Mouse (Mus musculus) forebrain, embryonic 14.5 days (tissue): ENCODE data around the gene Tnpo2. TPM values are rescaled to one million over a fixed set of nuclear protein-coding genes. Genes with fewer than 3 reads are reported as not detected.

Experiments
- ATAC-seq: fragments of 200-750 bp; cut with Nextera tagmentation; 2 replicates; pipeline ENCODE4 v1.8.0; 2017; ENCODE audit warnings: mild to moderate bottlenecking, moderate library complexity
- DNase-seq: peaks from one replicate; pipeline ENCODE4 v3.0.0-alpha.2; 2015; ENCODE audit warnings: low spot score
- H3K27ac ChIP-seq: fragments of 300-500 bp; sonication (generic); 2 replicates; pipeline ENCODE4 v1.5.1; 2014; ENCODE audit warnings: low read depth, mild to moderate bottlenecking, control low read depth, low read length, moderate library complexity
- H3K27me3 ChIP-seq: fragments of 300-500 bp; sonication (generic); replicated peaks from 2 replicates; pipeline ENCODE4 v1.6.1; 2014; ENCODE audit warnings: low read length, control low read depth, mixed read lengths; ENCODE audit not compliant: control insufficient read depth, insufficient read depth
- H3K36me3 ChIP-seq: fragments of 300-500 bp; sonication (generic); 2 replicates; pipeline ENCODE4 v1.6.1; 2014; ENCODE audit warnings: low read length, control low read depth; ENCODE audit not compliant: control insufficient read depth, insufficient read depth
- H3K4me1 ChIP-seq: fragments of 300-500 bp; sonication (generic); 2 replicates; pipeline ENCODE4 v1.6.1; 2014; ENCODE audit warnings: antibody characterized with exemption, low read length, control low read depth; ENCODE audit not compliant: control insufficient read depth, insufficient read depth
- H3K4me2 ChIP-seq: fragments of 300-500 bp; sonication (generic); 2 replicates; pipeline ENCODE4 v1.6.1; 2014; ENCODE audit warnings: mild to moderate bottlenecking, control low read depth, low read length
- H3K4me3 ChIP-seq: fragments of 300-500 bp; sonication (generic); 2 replicates; pipeline ENCODE4 v1.5.1; 2014; ENCODE audit warnings: low read depth, low read length, control low read depth
- H3K9ac ChIP-seq: fragments of 300-500 bp; sonication (generic); 2 replicates; pipeline ENCODE4 v1.6.1; 2014; ENCODE audit warnings: mild to moderate bottlenecking, low read length, control low read depth, moderate library complexity
- H3K9me3 ChIP-seq: fragments of 300-500 bp; sonication (generic); replicated peaks from 2 replicates; pipeline ENCODE4 v1.6.1; 2016; ENCODE audit warnings: low read length, control low read depth, mixed read lengths; ENCODE audit not compliant: control insufficient read depth
- WGBS: fragments of 180-500 bp; shearing (Covaris S2); extraction: QIAGEN DNeasy Blood & Tissue Kit; methylation state at CpG from one replicate; pipeline ENCODE4 v1.1.7; 2014; 5-methylcytosine and 5-hydroxymethylcytosine counted together
- microRNA-seq: library from miRNA; unstranded; fragments of <30 nt; microRNA quantifications from one replicate; pipeline ENCODE4, GENCODE M21; 2016
- polyA plus RNA-seq: library from polyadenylated mRNA; unstranded; fragments of >200 nt; fragmentation: Nextera tagmentation; extraction: Ambion mirVana; gene quantifications from 2 replicates; pipeline ENCODE4 v1.2.1, GENCODE M21; 2014

The Tnpo2 gene
- polyA plus RNA-seq, 1 experiment from 2014 or later, result 27.8 TPM

- Histone ChIP-seq H3K27ac (no peak overlapping the region), H3K9ac (no peak overlapping the region), H3K27me3 (no peaks in the 10 kb centered on the region), H3K36me3 (peaks cover 40% of the 10 kb centered on the region), H3K4me1 (no peaks in the 10 kb centered on the region), H3K4me3 (no peak overlapping the region), H3K4me2 (no peak overlapping the region), H3K9me3 (no peaks in the 10 kb centered on the region)
- no peak for DNase-seq
- WGBS, result 94% methylated on average over 7 of the region's 7 CpGs
- no peak for ATAC-seq
Observed at GRCm38 (mm10) chr8:85095566-85095965, 58.9 kb downstream of the Tnpo2 start.

- no peaks in the 10 kb centered on the region for H3K4me1 ChIP-seq
- ATAC-seq (no peak), DNase-seq (no peak)
- no peaks in the 10 kb centered on the region for H3K9me3 ChIP-seq
- WGBS, result 93% methylated on average over 16 of the region's 16 CpGs
- no peaks in the 10 kb centered on the region for H3K27me3 ChIP-seq
- no peak overlapping the region for H3K9ac ChIP-seq
- H3K4me2 ChIP-seq, result no peak overlapping the region
- peaks cover 35% of the 10 kb centered on the region for H3K36me3 ChIP-seq
- no peak overlapping the region for H3K27ac ChIP-seq
- no peak overlapping the region for H3K4me3 ChIP-seq
Observed at GRCm38 (mm10) chr8:85096196-85096595, 59.5 kb downstream of the Tnpo2 start.

GRCm38 (mm10) chr8:85096850-85097249 is 60.1 kb downstream of the Tnpo2 start:
- H3K27me3 ChIP-seq, result no peaks in the 10 kb centered on the region
- H3K27ac ChIP-seq, result no peak overlapping the region
- DNase-seq (no peak), ATAC-seq (no peak)
- H3K9me3 ChIP-seq, result no peaks in the 10 kb centered on the region
- H3K4me2 ChIP-seq, result no peak overlapping the region
- H3K36me3 ChIP-seq, result peaks cover 34% of the 10 kb centered on the region
- no peaks in the 10 kb centered on the region for H3K4me1 ChIP-seq
- no peak overlapping the region for H3K4me3 ChIP-seq
- no peak overlapping the region for H3K9ac ChIP-seq
- WGBS, result 87% methylated on average over 4 of the region's 4 CpGs

GRCm38 (mm10) chr8:85100076-85100665 is 63.5 kb downstream of the Tnpo2 start:
- no peak for ATAC-seq
- no peaks in the 10 kb centered on the region for H3K4me1 ChIP-seq
- no peak overlapping the region for H3K4me2 ChIP-seq
- peaks cover 20% of the 10 kb centered on the region for H3K36me3 ChIP-seq
- H3K27me3 ChIP-seq, result no peaks in the 10 kb centered on the region
- DNase-seq, result no peak
- H3K9ac ChIP-seq, result no peak overlapping the region
- 83% methylated on average over 4 of the region's 4 CpGs for WGBS
- H3K27ac ChIP-seq, result no peak overlapping the region
- H3K4me3 ChIP-seq, result no peak overlapping the region
- no peaks in the 10 kb centered on the region for H3K9me3 ChIP-seq

Small RNA genes lying within 50 kb of the gene (microRNA-seq; reads per million reads assigned to microRNA genes)
- gene Mir7070, result 1.7 reads per million, percentile 7 among the genes with 10 or more reads in this experiment

Other genes with a start within 250 kb of the Tnpo2 start
- 237 and 318 TPM in 2 replicates for gene Nfix, start 236.6 kb upstream of the Tnpo2 start, polyA plus RNA-seq
- 8.6 and 9.4 TPM in 2 replicates for gene Dand5, start 214.1 kb upstream of the Tnpo2 start, polyA plus RNA-seq
- 35.2 and 41.3 TPM in 2 replicates for gene Gadd45gip1, start 205.4 kb upstream of the Tnpo2 start, polyA plus RNA-seq
- 87.3 and 88.1 TPM in 2 replicates for gene Rad23a, start 196.2 kb upstream of the Tnpo2 start, polyA plus RNA-seq
- 514 and 606 TPM in 2 replicates for gene Calr, start 190.0 kb upstream of the Tnpo2 start, polyA plus RNA-seq
- 92.3 and 102 TPM in 2 replicates for gene Farsa, start 179.9 kb upstream of the Tnpo2 start, polyA plus RNA-seq
- 58.0 and 71.5 TPM in 2 replicates for gene Syce2, start 164.8 kb upstream of the Tnpo2 start, polyA plus RNA-seq
- gene Gcdh, start 143.0 kb upstream of the Tnpo2 start, polyA plus RNA-seq, result 27.1 and 30.0 TPM in 2 replicates
- 0.74 and 0.99 TPM in 2 replicates for gene Klf1, start 135.0 kb upstream of the Tnpo2 start, polyA plus RNA-seq
- 4.8 and 5.5 TPM in 2 replicates for gene Dnase2a, start 128.4 kb upstream of the Tnpo2 start, polyA plus RNA-seq
- 24.5 and 40.2 TPM in 2 replicates for gene Mast1, start 99.6 kb upstream of the Tnpo2 start, polyA plus RNA-seq
- 0.47 and 0.73 TPM in 2 replicates for gene Rtbdn, start 89.9 kb upstream of the Tnpo2 start, polyA plus RNA-seq
- gene Gm49661, start 67.5 kb upstream of the Tnpo2 start, polyA plus RNA-seq, result not detected in 2 replicates
- gene Prdx2, start 67.3 kb upstream of the Tnpo2 start, polyA plus RNA-seq, result 1,735 and 2,101 TPM in 2 replicates
- gene Rnaseh2a, start 67.1 kb upstream of the Tnpo2 start, polyA plus RNA-seq, result 93.3 and 111 TPM in 2 replicates
- 5.0 and 6.5 TPM in 2 replicates for gene Junb, start 58.2 kb upstream of the Tnpo2 start, polyA plus RNA-seq
- gene Hook2, start 46.3 kb upstream of the Tnpo2 start, polyA plus RNA-seq, result 13.0 and 20.3 TPM in 2 replicates
- gene Best2, start 22.4 kb upstream of the Tnpo2 start, polyA plus RNA-seq, result not detected in 2 replicates
- 166 and 178 TPM in 2 replicates for gene Asna1, start 11.6 kb upstream of the Tnpo2 start, polyA plus RNA-seq
- 166 and 169 TPM in 2 replicates for gene Trir, start 10.1 kb upstream of the Tnpo2 start, polyA plus RNA-seq
- 46.5 and 56.2 TPM in 2 replicates for gene Fbxw9, start 23.1 kb downstream of the Tnpo2 start, polyA plus RNA-seq
- 0.88 TPM in 1 of 2 replicates, not detected in the other for gene Gm5741, start 31.1 kb downstream of the Tnpo2 start, polyA plus RNA-seq
- gene Dhps, start 34.8 kb downstream of the Tnpo2 start, polyA plus RNA-seq, result 83.4 and 85.3 TPM in 2 replicates
- gene Wdr83os, start 43.8 kb downstream of the Tnpo2 start, polyA plus RNA-seq, result 147 and 170 TPM in 2 replicates
- gene Wdr83, start 44.4 kb downstream of the Tnpo2 start, polyA plus RNA-seq, result 49.7 and 50.1 TPM in 2 replicates
- 10.8 and 14.5 TPM in 2 replicates for gene Man2b1, start 46.4 kb downstream of the Tnpo2 start, polyA plus RNA-seq
- gene Zfp791, start 86.2 kb downstream of the Tnpo2 start, polyA plus RNA-seq, result 1.7 and 2.7 TPM in 2 replicates
- gene Cks1brt, start 115.0 kb downstream of the Tnpo2 start, polyA plus RNA-seq, result not detected in 2 replicates
- gene Olfr371, start 189.1 kb downstream of the Tnpo2 start, polyA plus RNA-seq, result not detected in 2 replicates